Mouse (Mus musculus) cerebral cortex, adult 2 months (tissue): ENCODE measurements around the gene Atg16l1.

Experiments used
- WGBS: fragments of 180-500 bp; shearing (Covaris S2); methylation state at CpG from one replicate; pipeline ENCODE4 v1.1.7; 2018; 5-methylcytosine and 5-hydroxymethylcytosine counted together

Atg16l1 gene

GRCm38 (mm10) chr1:87829621-87830211 is 74.0 kb downstream of the Atg16l1 start:
- 68% methylated on average over 6 of the region's 6 CpGs for WGBS

DNA sequence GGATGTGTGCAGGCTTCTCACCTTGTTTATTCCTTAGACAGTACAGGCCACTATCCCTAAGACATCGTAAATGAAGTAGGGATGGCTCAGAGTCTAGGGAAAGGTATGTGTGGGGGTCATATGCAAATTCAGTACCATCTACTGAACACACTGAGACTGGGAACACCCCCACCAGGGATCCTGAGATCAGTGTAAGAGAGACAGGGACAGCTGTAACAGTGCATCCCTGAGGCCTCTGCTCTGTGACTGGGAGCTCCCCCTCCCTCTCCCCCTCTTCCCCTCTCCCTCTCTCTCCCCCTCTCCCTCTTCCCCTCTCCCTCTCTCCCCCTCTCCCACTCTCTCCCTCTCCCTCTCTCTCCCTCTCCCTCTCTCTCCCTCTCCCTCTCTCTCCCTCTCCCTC is 80.8 kb downstream of the Atg16l1 start:
- 89% methylated on average over 1 of the region's 1 CpGs for WGBS

DNA sequence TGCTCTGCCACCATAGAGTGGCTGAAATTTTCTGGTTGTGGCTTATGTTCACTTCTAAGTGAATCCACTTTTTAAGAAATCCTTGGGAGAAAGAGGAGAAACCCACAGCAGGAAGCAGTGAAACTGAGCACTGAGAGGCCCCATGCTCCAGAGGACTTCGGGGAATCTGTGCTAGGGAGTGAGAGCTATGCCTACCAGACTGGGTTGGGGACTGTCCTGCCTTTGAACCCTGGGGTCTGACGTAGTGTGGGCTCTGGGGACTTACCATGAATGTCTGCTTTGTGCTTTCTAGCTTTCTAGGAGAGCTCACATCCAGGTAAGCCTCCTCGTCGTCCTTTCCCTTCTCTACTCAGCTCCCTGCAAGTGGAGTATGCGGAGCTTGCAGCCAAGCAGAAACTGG is 81.3 kb downstream of the Atg16l1 start:
- WGBS, result 84% methylated on average over 5 of the region's 5 CpGs

- WGBS, result 88% methylated on average over 11 of the region's 11 CpGs
These were observed 84.9 kb downstream of the Atg16l1 start for GRCm38 (mm10) chr1:87840411-87841208.
